Mouse (Mus musculus) urinary bladder, adult 2 months (tissue): ENCODE data around the gene Zscan20. TPM values are rescaled to one million over a fixed set of nuclear protein-coding genes. Genes with fewer than 3 reads are reported as not detected.

ENCODE experiments used
- DNase-seq: peaks from one replicate; pipeline ENCODE4 v3.0.0; 2022; ENCODE audit warnings: low spot score
- polyA plus RNA-seq: library from polyadenylated mRNA; depleted of rRNA; stranded (reverse); fragments of >200 nt; gene quantifications from 2 replicates; pipeline ENCODE4 v1.2.3, GENCODE M21; 2012; rRNA removed

Gene Zscan20
- polyA plus RNA-seq: 2.1 and 3.4 TPM in 2 replicates

DNA sequence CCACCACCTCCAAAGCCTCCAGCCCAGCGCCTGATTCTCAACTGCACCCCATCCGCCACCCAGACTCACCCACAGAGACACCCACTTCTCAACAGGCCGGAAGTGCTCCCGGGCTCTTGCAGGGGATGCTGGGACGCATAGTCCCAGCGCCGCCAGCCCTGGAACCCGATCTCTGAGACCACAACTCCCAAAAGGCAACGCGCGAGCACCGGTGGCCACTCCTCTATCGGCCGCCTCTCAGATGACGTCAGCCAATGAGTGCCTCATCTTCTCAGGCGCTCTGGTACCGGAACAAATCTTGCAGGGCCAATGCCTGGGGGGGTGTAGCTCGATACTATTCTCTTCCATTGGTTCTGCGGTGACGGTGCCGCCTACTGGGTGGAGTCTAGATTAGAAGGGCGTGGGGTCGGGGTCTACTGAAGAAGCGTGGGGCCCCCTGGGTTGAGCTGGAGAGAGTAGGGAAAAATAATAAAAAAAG is at the start of gene Zscan20:
TSS of gene Zscan20 (minus strand) at position 174 of the 478 bp plus-strand sequence.
- peak; percentile 65 for DNase-seq

- no peak for DNase-seq
Measured at GRCm38 (mm10) chr4:128655446-128655845, 45.5 kb upstream of the Zscan20 start.

- peak; percentile 88 for DNase-seq
Measured at GRCm38 (mm10) chr4:128654505-128655381, 44.8 kb upstream of the Zscan20 start, which contains the start of gene Phc2. TSS of gene Phc2 (plus strand) at chr4:128654702.

DNA sequence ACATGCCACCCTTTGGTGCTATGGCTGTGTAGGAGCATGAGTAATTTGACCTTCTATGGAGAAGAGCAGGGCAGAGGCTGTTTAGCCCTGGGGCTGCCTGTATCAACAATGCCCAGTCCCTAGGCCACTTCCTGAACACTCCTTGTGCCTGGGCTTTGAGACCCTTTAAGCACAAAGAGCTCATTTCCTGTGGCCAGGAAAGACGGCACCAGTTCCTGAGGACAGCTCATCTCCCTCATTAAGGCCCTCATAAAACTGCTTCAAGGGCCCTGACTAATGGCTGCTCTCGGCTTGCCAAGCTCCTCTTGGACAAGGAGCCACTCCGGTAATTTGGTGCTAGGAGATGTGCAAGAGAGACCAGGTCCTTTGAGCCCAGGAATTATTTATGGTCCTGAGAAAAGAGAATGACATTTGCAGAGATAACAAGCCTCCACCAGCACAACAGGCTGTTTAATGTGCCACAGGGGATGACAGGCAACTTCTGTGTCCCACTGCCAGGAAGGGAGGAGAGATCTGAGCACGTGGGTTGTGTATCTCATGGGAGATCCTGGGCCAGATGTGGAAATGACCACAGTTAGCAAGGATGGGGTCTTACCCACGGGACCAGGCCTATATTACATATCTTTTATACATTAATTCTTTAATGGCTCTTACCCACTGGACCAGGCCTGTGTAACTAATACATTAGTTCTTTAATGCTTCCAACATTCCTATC is 42.8 kb upstream of the Zscan20 start:
- no peak for DNase-seq

DNA sequence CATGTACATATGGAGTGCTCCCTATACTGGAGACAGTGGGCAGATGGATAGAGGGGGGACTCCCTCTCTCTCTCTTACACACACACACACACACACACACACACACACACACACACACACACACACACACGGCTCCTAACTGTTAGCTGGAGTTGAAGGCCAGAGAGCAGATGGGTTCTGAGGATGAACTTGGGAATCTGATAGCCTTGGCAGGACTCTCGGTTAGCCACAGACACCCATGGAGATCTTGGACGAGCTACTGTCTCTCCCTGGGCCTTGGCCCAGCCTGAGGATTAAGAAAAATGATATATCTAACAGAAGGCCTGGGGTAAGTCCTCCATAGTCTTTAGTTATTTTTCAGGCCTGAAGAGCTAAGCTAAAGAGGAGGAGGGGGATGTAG is 41.6 kb upstream of the Zscan20 start:
- DNase-seq: no peak

GRCm38 (mm10) chr4:128648567-128649255 is 38.8 kb upstream of the Zscan20 start:
- DNase-seq: no peak

- no peak for DNase-seq
Measured at GRCm38 (mm10) chr4:128646762-128647161, 36.9 kb upstream of the Zscan20 start.

- DNase-seq: no peak
Measured at GRCm38 (mm10) chr4:128645896-128646295, 36.0 kb upstream of the Zscan20 start.

DNA sequence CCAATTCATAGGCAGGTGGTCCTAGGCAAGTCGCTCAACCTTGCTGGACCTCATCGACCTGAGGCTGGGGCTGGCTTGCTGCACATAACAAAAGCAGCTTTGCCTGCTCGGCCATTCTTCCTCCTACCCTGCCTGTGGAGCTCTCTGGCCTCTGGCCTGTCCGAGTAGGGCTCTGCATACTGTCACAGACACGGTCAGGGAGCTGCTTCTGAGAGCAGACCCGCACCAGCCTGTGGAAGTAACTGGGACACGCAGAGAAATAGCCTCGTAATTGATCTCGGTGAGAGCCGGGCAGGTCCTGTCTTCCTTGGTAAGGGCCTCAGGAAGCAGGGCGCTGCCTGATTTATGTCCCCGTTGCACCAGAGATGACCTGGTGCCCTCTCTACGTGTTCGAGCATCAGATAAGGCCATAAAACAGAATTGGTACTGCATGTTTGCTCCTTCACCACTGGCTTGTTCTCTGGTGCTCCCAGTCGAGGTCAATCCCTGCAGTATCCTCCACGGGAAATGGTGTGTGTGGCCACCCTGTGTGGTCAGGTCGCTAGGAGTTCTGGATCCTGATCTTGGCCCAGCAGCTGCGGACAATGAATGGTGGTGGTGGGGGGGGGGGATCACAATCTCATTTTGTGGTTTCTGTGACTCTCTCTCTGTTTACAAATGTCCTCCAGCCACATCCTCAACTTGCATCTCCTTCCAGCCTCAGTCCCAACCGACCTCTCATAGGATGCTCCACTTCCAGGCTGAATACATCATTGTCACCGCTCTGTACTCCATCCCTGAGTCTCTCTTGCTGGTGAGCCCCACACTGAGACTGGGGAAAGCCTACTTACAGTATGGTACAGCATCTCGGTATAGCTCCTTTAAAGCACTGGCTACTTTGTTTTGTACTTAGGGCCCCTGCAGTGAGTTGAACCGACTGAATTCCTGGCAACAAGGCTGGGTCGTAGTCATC is 32.1 kb upstream of the Zscan20 start:
- DNase-seq: no peak

DNA sequence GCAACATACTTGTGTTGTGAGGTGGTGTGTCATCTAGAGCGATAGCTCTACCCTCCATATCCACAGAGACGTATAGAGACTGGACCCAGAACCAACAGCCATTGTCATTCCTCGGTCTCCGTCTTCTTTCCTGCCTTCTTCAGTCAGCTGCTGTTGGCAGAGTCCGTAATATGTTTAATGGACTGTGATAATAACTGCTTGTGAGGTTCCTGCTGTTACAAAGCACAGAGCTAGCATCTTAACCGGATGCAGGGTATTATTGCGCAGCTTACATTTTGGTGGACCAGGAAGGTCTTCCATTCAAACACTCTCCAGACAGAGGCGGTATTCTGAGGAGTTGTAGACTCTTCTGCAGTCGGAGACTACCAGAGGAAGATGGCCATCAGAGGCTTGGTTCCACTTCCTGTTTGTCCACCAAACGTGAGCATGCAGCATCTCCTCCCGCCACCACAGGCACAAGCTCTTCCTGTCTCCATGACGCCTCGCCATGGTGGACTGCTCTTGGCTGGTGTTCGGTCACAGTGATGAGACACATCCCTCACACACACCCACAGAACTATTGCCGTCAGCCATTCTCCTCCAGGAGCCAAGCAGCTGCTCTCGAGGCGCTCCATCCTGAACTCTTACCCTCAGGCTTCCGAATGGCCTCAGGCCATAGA is 28.5 kb upstream of the Zscan20 start:
- DNase-seq: no peak

DNA sequence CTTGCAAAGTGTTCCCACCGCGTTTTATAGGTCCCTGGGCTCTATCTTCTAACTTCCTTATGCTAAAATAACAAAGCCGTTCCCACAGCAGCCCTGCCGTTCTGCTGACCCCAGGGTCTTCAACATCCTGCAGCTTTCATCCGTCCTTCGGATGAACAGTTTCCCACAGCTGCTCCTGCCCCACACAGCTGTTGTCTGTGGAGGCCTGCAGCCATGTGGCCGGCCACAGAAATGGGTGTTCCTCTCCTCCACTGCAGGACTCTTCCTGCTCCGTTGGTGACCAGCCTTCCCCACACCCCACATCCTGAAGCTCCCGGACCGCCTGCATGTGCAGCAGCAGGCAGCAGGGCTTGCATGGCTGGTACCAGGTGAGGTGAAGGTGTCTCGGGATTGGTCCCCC is 27.4 kb upstream of the Zscan20 start:
- no peak for DNase-seq

DNA sequence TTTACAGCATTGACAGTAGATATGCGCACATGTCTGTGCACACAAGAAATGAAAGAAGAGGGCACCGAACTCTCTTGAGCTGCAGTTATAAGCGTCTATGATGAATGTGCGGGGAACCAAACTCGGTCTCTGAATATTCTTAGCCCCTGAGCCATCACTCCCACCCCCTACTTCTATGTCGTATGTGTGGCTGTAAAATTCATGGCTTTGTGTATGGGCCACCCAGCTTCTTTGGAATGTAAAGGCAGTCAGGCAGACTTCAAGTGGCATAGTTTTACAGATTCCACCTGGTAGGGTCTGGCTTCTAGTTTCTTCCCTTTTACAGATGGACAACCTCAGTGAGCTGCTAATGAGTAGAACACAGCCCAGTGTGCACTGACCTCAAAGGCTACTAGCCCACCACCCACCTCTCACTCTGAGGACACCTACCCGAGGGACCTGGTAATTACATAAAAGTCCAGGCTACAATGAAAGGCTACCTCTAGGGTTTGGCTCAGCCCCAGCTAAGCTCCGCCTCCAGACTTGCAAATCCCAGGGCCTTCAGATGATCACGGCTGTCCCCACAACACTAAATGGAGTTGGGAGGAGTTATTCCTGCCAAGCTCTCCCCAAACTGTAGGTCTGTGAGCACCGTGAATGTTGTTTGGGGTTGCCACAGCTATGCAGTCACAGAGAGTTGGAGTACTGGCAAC is 26.1 kb upstream of the Zscan20 start:
- no peak for DNase-seq

DNA sequence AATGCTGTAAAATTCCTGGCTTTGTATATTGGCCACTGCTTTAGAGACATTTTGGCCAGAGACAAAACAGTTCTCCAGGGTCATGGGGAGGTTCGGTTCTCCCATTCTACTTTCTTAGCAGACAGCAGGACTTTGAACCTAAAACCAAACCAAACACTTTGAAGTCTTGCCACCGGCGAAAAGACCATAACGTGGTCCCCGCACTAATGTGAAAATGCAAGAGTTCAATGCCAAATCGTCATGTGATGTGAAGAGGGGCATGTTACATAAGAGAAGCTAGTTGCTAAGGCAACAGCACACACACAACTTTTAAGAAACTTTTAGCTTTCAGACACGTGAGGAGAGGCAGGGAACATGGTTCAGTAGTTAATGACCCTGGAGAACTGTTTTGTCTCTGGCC is 25.6 kb upstream of the Zscan20 start:
- DNase-seq: no peak

DNA sequence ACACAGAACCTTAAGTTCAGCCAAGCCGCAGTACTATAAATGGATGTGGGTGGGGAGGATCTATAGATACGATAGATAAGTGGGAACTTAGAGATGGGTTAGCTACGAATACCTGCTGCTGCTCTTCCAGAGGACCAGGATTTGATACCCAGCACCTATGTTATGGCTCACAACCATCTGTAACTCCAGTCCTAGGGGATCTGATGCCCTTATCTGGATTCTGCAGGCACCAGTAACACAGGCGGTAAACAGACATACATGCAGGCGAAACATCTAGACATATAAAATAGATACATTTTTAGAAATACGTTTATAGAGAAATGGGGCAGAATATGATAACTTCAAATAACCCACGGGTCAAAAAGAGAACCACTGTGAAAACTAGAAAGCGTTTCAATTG is 11.2 kb upstream of the Zscan20 start:
- DNase-seq: no peak

GRCm38 (mm10) chr4:128620572-128620971 is 10.7 kb upstream of the Zscan20 start:
- DNase-seq: no peak

- no peak for DNase-seq
Measured at GRCm38 (mm10) chr4:128618963-128619362, 9.1 kb upstream of the Zscan20 start.

- DNase-seq: no peak
Measured at GRCm38 (mm10) chr4:128618246-128618911, 8.5 kb upstream of the Zscan20 start, which contains the start of gene Tlr12. TSS of gene Tlr12 (minus strand) at chr4:128618619.

DNA sequence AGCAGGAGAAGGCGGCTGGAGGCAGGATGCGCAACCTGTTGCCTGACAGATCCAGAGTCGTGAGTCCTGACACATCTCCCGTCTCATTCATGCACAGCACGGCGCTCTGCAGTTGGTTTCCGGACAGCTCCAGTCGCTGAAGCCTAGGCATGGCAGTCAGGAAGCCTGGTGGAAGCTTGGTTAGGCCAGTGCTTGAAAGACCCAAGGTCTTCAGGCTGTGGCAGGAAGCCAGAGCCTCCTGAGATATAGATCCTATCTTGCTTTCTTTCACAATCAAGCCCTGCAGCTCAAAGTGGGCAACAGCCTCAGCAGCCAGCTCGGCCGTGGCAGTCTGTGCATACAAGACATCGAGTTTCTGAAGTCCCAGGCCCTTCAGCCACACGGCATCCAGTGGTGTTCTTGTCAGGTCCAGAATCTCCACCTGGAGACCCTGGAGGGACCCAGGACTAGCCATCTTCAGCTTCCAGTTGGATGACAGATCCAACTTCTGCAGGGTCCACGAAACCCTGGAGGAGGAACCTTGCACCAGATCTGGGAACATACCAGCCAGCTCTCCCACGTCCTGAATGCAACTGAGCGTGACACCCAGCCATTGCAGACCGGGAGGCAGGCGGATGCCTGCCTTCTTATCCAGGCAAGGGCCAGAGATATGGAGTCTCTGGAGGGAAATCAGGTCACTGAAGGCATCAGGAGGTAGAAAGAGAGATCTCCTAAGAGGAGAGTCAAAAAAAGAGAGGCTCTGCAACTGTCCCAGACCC is 7.6 kb upstream of the Zscan20 start:
- DNase-seq: no peak
